Mouse (Mus musculus): Measurements from ENCODE around the gene Tmem151b. TPM values are rescaled to one million over a fixed set of nuclear protein-coding genes. Genes with fewer than 3 reads are reported as not detected.

Gene Tmem151b
- polyA plus RNA-seq, 1 experiment from 2014 or later: 9.7 TPM

- Histone ChIP-seq H3K4me1 (replicated peaks) (peaks cover 27% of the 10 kb centered on the region), H3K4me3 (replicated peaks) (no peak overlapping the region), H3K9ac (replicated peaks) (no peak overlapping the region), H3K36me3 (peaks cover 8% of the 10 kb centered on the region), H3K4me2 (no peak overlapping the region), H3K27me3 (peaks cover 47% of the 10 kb centered on the region), H3K9me3 (no peaks in the 10 kb centered on the region), H3K27ac (no peak overlapping the region)
- ATAC-seq (ENCODE audit: insufficient number of reproducible peaks, insufficient read depth, low FRiP score, low TSS enrichment, low read depth): no peak
- WGBS: 34% methylated on average over 7 of the region's 7 CpGs
These were observed 1.8 kb upstream of the Tmem151b start for GRCm38 (mm10) chr17:45551249-45551796.

GRCm38 (mm10) chr17:45550253-45550652, 776 bp upstream of the Tmem151b start:
- no peak overlapping the region; the same call in 1 of the 2 replicates for H3K27ac ChIP-seq
- WGBS: 28% methylated on average over 5 of the region's 5 CpGs
- peaks cover 31% of the 10 kb centered on the region for H3K4me1 ChIP-seq (replicated peaks)
- peak overlapping the region; percentile 71 for H3K4me2 ChIP-seq
- H3K36me3 ChIP-seq: peaks cover 15% of the 10 kb centered on the region
- H3K9me3 ChIP-seq: no peaks in the 10 kb centered on the region
- H3K27me3 ChIP-seq: peaks cover 52% of the 10 kb centered on the region
- ATAC-seq (ENCODE audit: insufficient number of reproducible peaks, insufficient read depth, low FRiP score, low TSS enrichment, low read depth): no peak
- peak overlapping the region; percentile 85 for H3K4me3 ChIP-seq (replicated peaks)
- no peak overlapping the region; the same call in 1 of the 2 replicates for H3K9ac ChIP-seq (replicated peaks)

GRCm38 (mm10) chr17:45548541-45549512, 650 bp downstream of the Tmem151b start:
- H3K27me3 ChIP-seq: peaks cover 59% of the 10 kb centered on the region

DNA sequence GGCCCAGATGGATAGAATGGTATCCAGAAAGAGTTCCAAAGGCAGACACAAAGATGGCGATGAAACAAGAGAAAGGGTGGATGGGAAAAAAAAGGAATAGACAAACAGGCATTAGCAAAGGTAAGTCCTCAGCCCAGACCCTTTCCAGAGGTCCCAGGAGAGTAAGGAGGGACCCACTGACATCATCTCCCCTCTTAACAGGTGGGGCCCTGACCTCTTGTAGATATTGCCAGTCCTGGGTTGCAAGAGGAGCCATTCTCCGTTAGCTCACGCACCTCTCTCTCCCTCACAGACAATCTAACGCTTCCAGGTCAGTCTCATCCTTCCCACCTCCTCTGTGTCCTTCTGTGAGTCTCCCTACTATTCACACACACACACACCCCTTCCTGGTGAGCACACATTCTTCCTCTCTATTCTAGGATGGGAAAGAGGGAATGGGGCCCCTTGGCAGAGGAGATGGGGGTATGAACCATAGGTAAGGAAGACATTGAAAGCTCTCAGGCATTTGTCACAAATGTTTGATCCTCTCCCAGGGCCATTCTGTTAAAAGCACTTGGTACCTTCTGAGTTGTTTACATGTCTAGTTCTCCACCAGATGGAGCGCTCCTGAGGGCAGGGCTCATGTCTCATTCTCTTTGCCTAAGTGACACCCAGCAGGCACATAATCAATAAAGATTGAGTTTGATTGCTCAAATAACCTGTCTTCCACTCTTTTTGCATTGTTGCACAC, 1.9 kb downstream of the Tmem151b start:
- no peak overlapping the region for H3K4me2 ChIP-seq

More at GRCm38 (mm10) chr17:45548541-45549512, 650 bp downstream of the Tmem151b start:
- Histone ChIP-seq H3K9ac (replicated peaks) (peak overlapping the region; percentile 94), H3K4me2 (peak overlapping the region; percentile 71), H3K4me3 (replicated peaks) (peak overlapping the region; percentile 85), H3K9me3 (no peaks in the 10 kb centered on the region), H3K27ac (peak overlapping the region; percentile 90), H3K36me3 (peaks cover 25% of the 10 kb centered on the region), H3K4me1 (replicated peaks) (peaks cover 40% of the 10 kb centered on the region)
- WGBS: 5% methylated on average over 61 of the region's 68 CpGs
- peak; percentile 20 for ATAC-seq (ENCODE audit: insufficient number of reproducible peaks, insufficient read depth, low FRiP score, low TSS enrichment, low read depth)

GRCm38 (mm10) chr17:45546941-45547340, 2.5 kb downstream of the Tmem151b start:
- Histone ChIP-seq H3K27me3 (peaks cover 78% of the 10 kb centered on the region), H3K4me2 (no peak overlapping the region)

More for the DNA sequence above, 1.9 kb downstream of the Tmem151b start:
- Histone ChIP-seq H3K36me3 (peaks cover 25% of the 10 kb centered on the region), H3K27me3 (peaks cover 71% of the 10 kb centered on the region), H3K4me1 (replicated peaks) (peaks cover 41% of the 10 kb centered on the region), H3K9me3 (no peaks in the 10 kb centered on the region), H3K27ac (no peak overlapping the region), H3K4me3 (replicated peaks) (no peak overlapping the region), H3K9ac (replicated peaks) (no peak overlapping the region)
- no peak for ATAC-seq (ENCODE audit: insufficient number of reproducible peaks, insufficient read depth, low FRiP score, low TSS enrichment, low read depth)
- 80% methylated on average over 5 of the region's 5 CpGs for WGBS

GRCm38 (mm10) chr17:45545278-45545961, 4.1 kb downstream of the Tmem151b start:
- H3K9me3 ChIP-seq: no peaks in the 10 kb centered on the region
- no peak overlapping the region for H3K9ac ChIP-seq (replicated peaks)
- peaks cover 84% of the 10 kb centered on the region for H3K27me3 ChIP-seq
- H3K4me2 ChIP-seq: peak overlapping the region; percentile 39
- H3K36me3 ChIP-seq: peaks cover 25% of the 10 kb centered on the region
- no peak overlapping the region for H3K27ac ChIP-seq
- no peak for ATAC-seq (ENCODE audit: insufficient number of reproducible peaks, insufficient read depth, low FRiP score, low TSS enrichment, low read depth)
- 6% methylated on average over 74 of the region's 74 CpGs for WGBS
- H3K4me3 ChIP-seq (replicated peaks): peak overlapping the region; percentile 22
- peaks cover 37% of the 10 kb centered on the region for H3K4me1 ChIP-seq (replicated peaks)

More at GRCm38 (mm10) chr17:45546941-45547340, 2.5 kb downstream of the Tmem151b start:
- no peak overlapping the region for H3K9ac ChIP-seq (replicated peaks)
- no peaks in the 10 kb centered on the region for H3K9me3 ChIP-seq
- ATAC-seq (ENCODE audit: insufficient number of reproducible peaks, insufficient read depth, low FRiP score, low TSS enrichment, low read depth): no peak
- H3K36me3 ChIP-seq: peaks cover 25% of the 10 kb centered on the region
- 73% methylated on average over 16 of the region's 16 CpGs for WGBS
- H3K4me3 ChIP-seq (replicated peaks): no peak overlapping the region
- H3K4me1 ChIP-seq (replicated peaks): peaks cover 40% of the 10 kb centered on the region
- H3K27ac ChIP-seq: no peak overlapping the region

- no peak overlapping the region for H3K9ac ChIP-seq (replicated peaks)
- H3K4me2 ChIP-seq: peak overlapping the region; percentile 39
- peak overlapping the region; percentile 22 for H3K4me3 ChIP-seq (replicated peaks)
- peaks cover 31% of the 10 kb centered on the region for H3K4me1 ChIP-seq (replicated peaks)
- H3K9me3 ChIP-seq: no peaks in the 10 kb centered on the region
- H3K36me3 ChIP-seq: peaks cover 25% of the 10 kb centered on the region
- no peak overlapping the region for H3K27ac ChIP-seq
- no peak for ATAC-seq (ENCODE audit: insufficient number of reproducible peaks, insufficient read depth, low FRiP score, low TSS enrichment, low read depth)
- WGBS: 6% methylated on average over 46 of the region's 46 CpGs
- H3K27me3 ChIP-seq: peaks cover 90% of the 10 kb centered on the region
These were observed 4.6 kb downstream of the Tmem151b start for GRCm38 (mm10) chr17:45544873-45545277.

DNA sequence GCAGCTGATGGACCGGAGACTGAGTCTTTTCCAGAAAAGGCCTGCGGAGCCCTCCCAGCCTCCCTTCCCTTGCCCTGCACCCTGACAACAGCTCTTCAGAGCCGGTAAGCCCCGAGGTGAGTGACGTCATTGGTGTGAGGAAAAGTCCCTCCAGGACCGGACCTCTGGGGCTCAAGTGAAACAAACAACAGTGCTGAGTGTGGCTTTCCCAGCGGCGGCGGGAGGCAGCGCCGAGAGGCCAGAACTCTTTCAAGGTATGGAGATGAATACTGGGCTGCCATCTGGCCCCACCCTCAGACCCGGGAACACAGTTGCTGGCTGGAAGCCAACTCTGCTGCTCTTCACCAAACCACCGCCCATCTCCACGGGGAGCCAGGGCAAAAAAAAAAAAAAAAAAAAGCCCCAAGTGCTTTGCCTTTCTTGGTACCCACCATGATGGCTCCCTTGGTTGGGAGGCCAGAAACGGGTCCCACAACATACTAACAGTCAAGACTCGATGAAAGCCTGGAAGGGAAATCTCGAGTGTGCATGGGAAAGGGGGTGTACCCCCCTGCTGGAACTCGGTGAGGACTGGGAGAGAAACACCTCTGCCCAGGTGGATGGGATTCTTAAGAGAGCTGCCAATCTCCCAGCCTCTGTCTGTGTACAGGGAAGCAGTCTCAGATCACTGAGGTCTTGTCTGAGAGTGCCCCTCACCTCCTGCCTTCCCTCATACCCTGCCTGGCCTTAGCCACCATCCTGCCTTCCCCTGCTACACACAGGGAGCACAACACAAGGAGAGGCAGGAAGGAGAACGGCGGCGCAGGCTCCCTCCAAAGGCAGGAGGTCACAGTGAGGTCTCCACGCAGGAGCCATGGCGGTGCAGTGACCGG, 5.2 kb downstream of the Tmem151b start:
- Histone ChIP-seq H3K9ac (replicated peaks) (no peak overlapping the region), H3K36me3 (peaks cover 25% of the 10 kb centered on the region), H3K9me3 (no peaks in the 10 kb centered on the region), H3K27ac (no peak overlapping the region), H3K27me3 (peaks cover 96% of the 10 kb centered on the region), H3K4me1 (replicated peaks) (peaks cover 29% of the 10 kb centered on the region), H3K4me2 (peak overlapping the region; percentile 39; the same call in 1 of the 2 replicates), H3K4me3 (replicated peaks) (peak overlapping the region; percentile 22)
- 6% methylated on average over 24 of the region's 24 CpGs for WGBS
- no peak for ATAC-seq (ENCODE audit: insufficient number of reproducible peaks, insufficient read depth, low FRiP score, low TSS enrichment, low read depth)

- Histone ChIP-seq H3K4me3 (replicated peaks) (no peak overlapping the region), H3K36me3 (peaks cover 25% of the 10 kb centered on the region), H3K9ac (replicated peaks) (no peak overlapping the region), H3K27ac (no peak overlapping the region), H3K4me1 (replicated peaks) (peaks cover 22% of the 10 kb centered on the region), H3K4me2 (no peak overlapping the region), H3K9me3 (no peaks in the 10 kb centered on the region), H3K27me3 (peaks cover 99% of the 10 kb centered on the region)
- WGBS: 37% methylated on average over 1 of the region's 1 CpGs
- no peak for ATAC-seq (ENCODE audit: insufficient number of reproducible peaks, insufficient read depth, low FRiP score, low TSS enrichment, low read depth)
These were observed 6.4 kb downstream of the Tmem151b start for GRCm38 (mm10) chr17:45543115-45543514.

GRCm38 (mm10) chr17:45542705-45543104, 6.8 kb downstream of the Tmem151b start:
- 78% methylated on average over 2 of the region's 2 CpGs for WGBS
- ATAC-seq (ENCODE audit: insufficient number of reproducible peaks, insufficient read depth, low FRiP score, low TSS enrichment, low read depth): no peak

More at GRCm38 (mm10) chr17:45542705-45543104, 6.8 kb downstream of the Tmem151b start:
- no peaks in the 10 kb centered on the region for H3K9me3 ChIP-seq
- H3K4me2 ChIP-seq: no peak overlapping the region
- H3K27me3 ChIP-seq: peaks cover 99% of the 10 kb centered on the region
- no peak overlapping the region for H3K27ac ChIP-seq
- H3K4me3 ChIP-seq (replicated peaks): no peak overlapping the region
- H3K4me1 ChIP-seq (replicated peaks): peaks cover 22% of the 10 kb centered on the region
- H3K9ac ChIP-seq (replicated peaks): no peak overlapping the region
- peaks cover 25% of the 10 kb centered on the region for H3K36me3 ChIP-seq
